Mouse (Mus musculus): ENCODE data around the gene Gimap5. TPM values are rescaled to one million over a fixed set of nuclear protein-coding genes. Genes with fewer than 3 reads are reported as not detected.
A peak's percentile ranks its signal among the peaks of the same experiment; 100 is the strongest.

The Gimap5 gene
- polyA plus RNA-seq, 1 experiment = 19.6 TPM

DNA sequence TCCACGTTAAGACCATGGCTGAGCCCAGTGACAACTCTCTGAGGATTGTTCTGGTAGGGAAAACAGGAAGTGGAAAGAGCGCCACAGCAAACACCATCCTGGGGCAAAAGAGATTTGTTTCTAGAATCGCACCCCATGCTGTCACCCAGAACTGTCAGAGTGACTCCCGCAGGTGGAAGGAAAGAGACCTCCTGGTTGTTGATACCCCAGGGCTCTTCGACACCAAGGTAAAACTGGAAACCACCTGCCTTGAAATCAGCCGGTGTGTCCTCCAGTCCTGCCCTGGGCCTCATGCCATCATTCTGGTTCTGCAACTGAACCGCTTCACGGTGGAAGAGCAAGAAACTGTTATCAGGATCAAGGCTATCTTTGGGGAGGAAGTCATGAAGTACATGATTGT lies 22.5 kb upstream of the Gimap5 start:
- peaks cover 5% of the 10 kb centered on the region; the same call in 1 of the 2 replicates for H3K4me1 ChIP-seq (ENCODE audit: control insufficient read depth, insufficient read depth, low read length)
- 81% methylated on average over 8 of the region's 8 CpGs for WGBS
- DNase-seq = no peak
- no peak for TF ChIP-seq CTCF (conservative IDR thresholded peaks at IDR 0.05; ENCODE audit: insufficient read depth, insufficient read length, low read depth, low read length)
- no peak for TF ChIP-seq POLR2A (IDR thresholded peaks at IDR 0.05; ENCODE audit: low read depth, low read length)
- no peaks in the 10 kb centered on the region for H3K27me3 ChIP-seq (replicated peaks; ENCODE audit: control insufficient read depth, insufficient read depth, low read length)
- no peaks in the 10 kb centered on the region for H3K36me3 ChIP-seq (ENCODE audit: control insufficient read depth, insufficient read depth, low read length)
- no peak overlapping the region for H3K27ac ChIP-seq (ENCODE audit: insufficient read depth, low read depth, low read length)
- H3K4me3 ChIP-seq (ENCODE audit: insufficient read depth, low read depth, low read length) = no peak overlapping the region

DNA sequence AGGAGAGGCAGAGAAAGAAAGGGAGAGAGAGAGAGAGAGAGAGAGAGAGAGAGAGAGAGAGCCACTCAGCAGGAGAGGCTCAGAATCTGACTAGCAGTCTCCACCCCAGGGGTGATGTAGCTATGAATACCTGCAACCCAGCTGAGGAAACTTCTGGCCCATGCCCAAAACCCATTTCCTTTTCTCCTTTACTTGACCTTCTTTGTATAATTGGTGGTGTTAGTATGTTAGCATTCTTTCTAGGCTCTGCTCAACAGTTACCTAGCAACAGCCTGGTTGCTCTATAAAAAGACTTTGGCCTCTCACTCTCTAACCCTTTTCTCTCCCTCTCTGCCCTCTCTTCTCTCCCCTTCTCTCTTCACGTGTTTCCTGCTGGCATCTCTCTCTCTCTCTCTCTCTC lies 20.5 kb upstream of the Gimap5 start:
- DNase-seq = peak; percentile 96
- Histone ChIP-seq H3K27me3 (replicated peaks; ENCODE audit: control insufficient read depth, insufficient read depth, low read length) (no peaks in the 10 kb centered on the region), H3K4me1 (ENCODE audit: control insufficient read depth, insufficient read depth, low read length) (peaks cover 5% of the 10 kb centered on the region; the same call in 1 of the 2 replicates), H3K36me3 (ENCODE audit: control insufficient read depth, insufficient read depth, low read length) (no peaks in the 10 kb centered on the region), H3K4me3 (ENCODE audit: insufficient read depth, low read depth, low read length) (no peak overlapping the region), H3K27ac (ENCODE audit: insufficient read depth, low read depth, low read length) (peak overlapping the region; percentile 89)
- WGBS = 0% methylated on average over 1 of the region's 1 CpGs
- TF ChIP-seq CTCF (conservative IDR thresholded peaks at IDR 0.05; ENCODE audit: insufficient read depth, insufficient read length, low read depth, low read length) (no peak), POLR2A (IDR thresholded peaks at IDR 0.05; ENCODE audit: low read depth, low read length) (no peak)

DNA sequence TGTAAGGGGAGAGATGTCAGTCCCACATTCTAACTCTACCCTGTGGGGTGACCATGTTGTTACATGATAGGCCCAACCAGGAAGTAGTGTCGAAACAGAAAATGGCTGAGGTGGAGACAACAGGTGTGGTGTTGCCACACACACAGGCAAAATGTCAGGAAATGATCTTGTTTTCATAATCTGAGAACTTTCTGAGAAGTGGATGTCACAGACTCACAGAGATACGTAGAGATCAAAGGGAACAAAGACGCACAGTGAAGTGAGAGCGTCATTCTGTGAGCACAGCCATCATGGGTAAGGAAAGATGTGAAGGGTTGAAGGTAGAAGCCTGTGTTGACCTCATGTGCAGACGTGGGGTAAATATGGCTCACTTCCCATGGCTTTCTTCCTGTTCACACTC lies 18.2 kb upstream of the Gimap5 start:
- no peak for TF ChIP-seq CTCF (conservative IDR thresholded peaks at IDR 0.05; ENCODE audit: insufficient read depth, insufficient read length, low read depth, low read length)
- no peak for TF ChIP-seq POLR2A (IDR thresholded peaks at IDR 0.05; ENCODE audit: low read depth, low read length)
- WGBS = 96% methylated on average over 5 of the region's 5 CpGs
- H3K36me3 ChIP-seq (ENCODE audit: control insufficient read depth, insufficient read depth, low read length) = no peaks in the 10 kb centered on the region
- DNase-seq = no peak
- no peak overlapping the region for H3K27ac ChIP-seq (ENCODE audit: insufficient read depth, low read depth, low read length)
- H3K4me3 ChIP-seq (ENCODE audit: insufficient read depth, low read depth, low read length) = no peak overlapping the region
- no peaks in the 10 kb centered on the region for H3K27me3 ChIP-seq (replicated peaks; ENCODE audit: control insufficient read depth, insufficient read depth, low read length)
- peaks cover 5% of the 10 kb centered on the region; the same call in 1 of the 2 replicates for H3K4me1 ChIP-seq (ENCODE audit: control insufficient read depth, insufficient read depth, low read length)

DNA sequence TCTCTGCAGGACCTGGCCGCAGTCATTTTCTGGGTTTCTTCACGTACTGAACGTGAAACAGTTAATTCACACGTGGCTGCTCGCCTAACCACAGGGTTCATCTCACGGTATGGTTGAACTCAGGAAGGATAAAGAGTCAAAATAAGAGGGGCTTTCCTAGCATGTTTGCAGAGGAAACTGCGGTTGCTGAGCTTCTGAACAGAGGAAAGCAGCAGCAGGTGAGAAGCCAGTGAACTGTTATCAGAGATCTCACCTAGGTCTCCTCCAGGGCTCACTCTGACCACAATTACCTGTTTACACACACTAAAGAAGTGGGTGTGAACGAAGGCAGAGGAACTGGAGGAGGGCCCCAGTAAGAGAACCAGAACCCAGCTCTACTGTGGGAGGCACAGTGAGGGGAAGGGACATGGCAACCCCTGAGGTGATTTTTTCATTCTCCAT lies 13.1 kb upstream of the Gimap5 start:
- no peak overlapping the region for H3K4me3 ChIP-seq (ENCODE audit: insufficient read depth, low read depth, low read length)
- WGBS = 45% methylated on average over 8 of the region's 8 CpGs

DNA sequence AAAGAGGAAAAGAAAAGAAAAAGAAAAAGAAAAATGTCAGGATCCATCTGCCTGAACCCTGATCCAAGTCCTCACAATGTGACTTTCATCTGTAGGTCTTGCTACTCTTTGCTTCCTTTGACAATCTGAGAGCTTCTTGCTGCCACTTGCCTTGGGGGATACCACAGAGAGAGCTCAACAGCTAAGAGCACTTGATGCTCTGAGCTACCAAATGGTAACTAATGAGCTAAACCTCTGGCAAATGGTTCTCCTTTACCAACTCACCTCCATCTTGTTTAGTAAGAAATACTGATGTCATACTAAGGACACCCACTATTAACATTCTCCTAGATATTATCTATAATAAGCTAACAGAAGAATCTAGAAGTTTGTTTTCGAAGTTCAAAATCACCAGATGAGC lies 12.3 kb upstream of the Gimap5 start:
- H3K27me3 ChIP-seq (replicated peaks; ENCODE audit: control insufficient read depth, insufficient read depth, low read length) = no peaks in the 10 kb centered on the region
- no peaks in the 10 kb centered on the region for H3K4me1 ChIP-seq (ENCODE audit: control insufficient read depth, insufficient read depth, low read length)
- 93% methylated on average over 1 of the region's 1 CpGs for WGBS
- TF ChIP-seq CTCF (conservative IDR thresholded peaks at IDR 0.05; ENCODE audit: insufficient read depth, insufficient read length, low read depth, low read length) (no peak), POLR2A (IDR thresholded peaks at IDR 0.05; ENCODE audit: low read depth, low read length) (no peak)
- H3K27ac ChIP-seq (ENCODE audit: insufficient read depth, low read depth, low read length) = no peak overlapping the region
- DNase-seq = no peak
- H3K4me3 ChIP-seq (ENCODE audit: insufficient read depth, low read depth, low read length) = no peak overlapping the region
- no peaks in the 10 kb centered on the region for H3K36me3 ChIP-seq (ENCODE audit: control insufficient read depth, insufficient read depth, low read length)

More for the DNA sequence above, 13.1 kb upstream of the Gimap5 start:
- no peaks in the 10 kb centered on the region for H3K27me3 ChIP-seq (replicated peaks; ENCODE audit: control insufficient read depth, insufficient read depth, low read length)
- no peaks in the 10 kb centered on the region for H3K36me3 ChIP-seq (ENCODE audit: control insufficient read depth, insufficient read depth, low read length)
- H3K4me1 ChIP-seq (ENCODE audit: control insufficient read depth, insufficient read depth, low read length) = no peaks in the 10 kb centered on the region
- no peak overlapping the region for H3K27ac ChIP-seq (ENCODE audit: insufficient read depth, low read depth, low read length)
- TF ChIP-seq CTCF (conservative IDR thresholded peaks at IDR 0.05; ENCODE audit: insufficient read depth, insufficient read length, low read depth, low read length) = no peak
- TF ChIP-seq POLR2A (IDR thresholded peaks at IDR 0.05; ENCODE audit: low read depth, low read length) = no peak
- DNase-seq = no peak

DNA sequence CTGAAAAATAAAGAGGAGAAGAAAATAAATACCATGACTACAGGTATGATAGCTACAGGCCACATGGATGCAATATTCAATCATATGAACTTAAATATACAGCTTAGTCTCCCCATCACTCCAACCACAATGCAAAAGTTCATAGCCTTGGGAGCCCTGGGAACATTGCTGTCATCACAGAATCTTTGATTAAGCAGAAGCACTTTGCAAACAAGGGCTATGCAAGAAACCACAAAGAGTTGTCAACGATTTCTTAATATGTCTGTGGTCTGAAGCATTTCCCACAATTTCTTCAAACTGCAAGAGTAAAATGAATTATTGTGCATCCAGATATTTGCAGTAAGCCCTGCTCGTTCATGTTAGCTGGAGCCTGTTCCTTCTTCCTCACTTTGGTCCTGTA lies 8.9 kb upstream of the Gimap5 start:
- WGBS = 77% methylated on average over 2 of the region's 2 CpGs
- no peaks in the 10 kb centered on the region for H3K36me3 ChIP-seq (ENCODE audit: control insufficient read depth, insufficient read depth, low read length)
- peaks cover 7% of the 10 kb centered on the region; the same call in 1 of the 2 replicates for H3K4me1 ChIP-seq (ENCODE audit: control insufficient read depth, insufficient read depth, low read length)
- H3K27ac ChIP-seq (ENCODE audit: insufficient read depth, low read depth, low read length) = no peak overlapping the region
- H3K27me3 ChIP-seq (replicated peaks; ENCODE audit: control insufficient read depth, insufficient read depth, low read length) = no peaks in the 10 kb centered on the region
- H3K4me3 ChIP-seq (ENCODE audit: insufficient read depth, low read depth, low read length) = no peak overlapping the region
- no peak for DNase-seq
- TF ChIP-seq CTCF (conservative IDR thresholded peaks at IDR 0.05; ENCODE audit: insufficient read depth, insufficient read length, low read depth, low read length) (no peak), POLR2A (IDR thresholded peaks at IDR 0.05; ENCODE audit: low read depth, low read length) (no peak)

DNA sequence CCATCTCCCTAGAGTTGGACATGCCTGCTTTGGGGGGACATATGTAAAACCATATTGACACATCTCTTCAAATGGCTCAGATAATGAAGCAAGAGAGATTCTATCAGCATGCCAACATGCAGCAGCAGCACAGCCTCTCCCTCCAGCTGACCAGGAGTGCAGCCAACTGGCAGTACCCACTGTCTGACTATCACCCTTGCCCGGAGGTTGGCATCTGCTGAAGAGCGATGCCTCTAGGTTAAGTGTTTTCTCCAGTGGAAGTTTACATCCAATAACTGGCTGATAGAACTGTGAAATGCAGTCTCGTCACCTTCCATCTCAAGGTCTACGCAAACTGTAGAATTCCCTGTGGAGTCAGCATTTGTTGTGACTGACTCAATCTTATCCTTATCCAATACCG lies 8.3 kb upstream of the Gimap5 start:
- WGBS = 80% methylated on average over 5 of the region's 5 CpGs
- Histone ChIP-seq H3K36me3 (ENCODE audit: control insufficient read depth, insufficient read depth, low read length) (no peaks in the 10 kb centered on the region), H3K4me1 (ENCODE audit: control insufficient read depth, insufficient read depth, low read length) (peaks cover 9% of the 10 kb centered on the region; the same call in 1 of the 2 replicates), H3K27me3 (replicated peaks; ENCODE audit: control insufficient read depth, insufficient read depth, low read length) (no peaks in the 10 kb centered on the region), H3K27ac (ENCODE audit: insufficient read depth, low read depth, low read length) (no peak overlapping the region), H3K4me3 (ENCODE audit: insufficient read depth, low read depth, low read length) (no peak overlapping the region)
- peak; percentile 20 for DNase-seq
- no peak for TF ChIP-seq CTCF (conservative IDR thresholded peaks at IDR 0.05; ENCODE audit: insufficient read depth, insufficient read length, low read depth, low read length)
- TF ChIP-seq POLR2A (IDR thresholded peaks at IDR 0.05; ENCODE audit: low read depth, low read length) = no peak

Measured in kidney, adult 2 months (tissue).